Mouse (Mus musculus) activated CD4-positive, CD25-positive, alpha-beta regulatory T cell, adult 4 months (primary cell): ENCODE data around the gene Syce2. TPM values are rescaled to one million over a fixed set of nuclear protein-coding genes. Genes with fewer than 3 reads are reported as not detected.

Experiments used
- ATAC-seq: one replicate; pipeline ENCODE4 v1.8.0; 2017
- polyA plus RNA-seq, 2 experiments: library from polyadenylated mRNA; unstranded; fragments of 100-300 nt; shearing (Covaris generic); gene quantifications; one replicate each; pipeline ENCODE4 v1.2.1; 2017

The Syce2 gene
- polyA plus RNA-seq, 2 experiments from 2014 or later = 8.2 to 15.0 TPM

DNA sequence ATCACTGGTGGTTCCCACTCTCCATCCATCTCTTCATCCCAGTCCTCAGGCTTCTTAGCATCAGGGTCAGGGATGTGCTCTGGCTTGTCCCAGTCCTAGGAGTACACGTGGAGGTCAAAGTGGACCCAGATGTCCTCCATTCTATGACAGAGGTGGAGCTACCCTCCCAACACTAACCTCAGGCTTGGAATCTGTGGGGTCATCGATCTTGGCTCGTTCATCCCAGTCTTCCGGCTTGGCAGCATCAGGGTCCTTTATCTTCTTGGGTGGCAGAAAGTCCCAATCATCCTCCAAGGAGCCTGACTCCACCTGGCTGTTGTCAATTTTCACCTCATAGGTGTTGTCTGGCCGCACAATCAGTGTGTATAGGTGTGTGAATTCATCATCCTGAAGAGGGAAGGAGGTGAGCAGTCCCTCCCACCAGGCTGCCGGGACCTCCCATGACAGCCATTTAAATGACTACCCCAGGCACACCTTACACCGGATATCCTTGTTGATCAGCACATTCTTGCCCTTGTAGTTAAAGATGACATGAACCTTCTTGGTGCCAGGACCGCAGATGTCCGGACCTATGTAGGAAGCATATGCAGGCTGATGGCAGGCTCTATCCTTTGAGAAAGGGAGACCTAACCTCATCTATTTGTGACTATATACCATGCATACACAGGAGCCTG lies 27.4 kb upstream of the Syce2 start:
- no peak for ATAC-seq

DNA sequence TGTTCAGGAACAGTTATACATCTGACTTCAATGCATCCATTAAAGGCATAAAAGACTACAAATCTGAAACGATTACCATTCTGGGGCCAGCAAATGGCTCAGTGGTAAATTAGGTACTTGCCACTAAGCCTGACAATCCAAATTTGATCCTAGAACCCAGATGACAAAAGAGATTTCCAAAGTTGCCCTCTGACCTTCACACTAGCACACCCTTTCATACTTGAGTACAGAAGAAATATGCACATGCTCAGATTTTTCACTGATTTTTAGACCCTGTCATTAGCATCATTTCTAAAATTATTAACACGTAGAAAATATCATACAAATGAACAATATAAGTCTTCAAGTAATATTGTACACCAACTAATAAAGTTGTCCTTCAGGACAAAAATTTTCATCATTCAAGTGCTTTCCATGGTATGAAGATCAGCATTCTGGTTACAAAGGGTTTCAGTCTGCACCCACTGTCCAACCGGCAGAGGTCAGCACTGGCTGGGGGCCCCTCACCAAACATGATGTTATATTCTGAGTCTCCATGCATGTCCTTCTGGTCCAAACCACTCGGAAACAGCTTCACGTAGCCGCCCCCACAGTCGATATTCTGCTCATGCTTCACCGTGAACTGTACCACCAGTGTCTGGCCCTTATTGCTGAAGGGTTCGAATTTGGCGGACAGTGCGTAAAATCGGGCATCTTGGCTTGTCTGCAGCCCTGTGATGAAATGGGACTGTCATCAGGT lies 26.4 kb upstream of the Syce2 start:
- ATAC-seq = no peak

- peak; percentile 6 for ATAC-seq
Observed at GRCm38 (mm10) chr8:84846094-84846721, 25.7 kb upstream of the Syce2 start.

- peak; percentile 96 for ATAC-seq
Observed at GRCm38 (mm10) chr8:84846722-84847572, 25.0 kb upstream of the Syce2 start, which contains the start of gene Calr. Gene Calr (minus strand): TSS chr8:84846934.

GRCm38 (mm10) chr8:84847684-84848435 lies 24.1 kb upstream of the Syce2 start:
- no peak for ATAC-seq

GRCm38 (mm10) chr8:84856434-84856833 lies 15.5 kb upstream of the Syce2 start:
- no peak for ATAC-seq

DNA sequence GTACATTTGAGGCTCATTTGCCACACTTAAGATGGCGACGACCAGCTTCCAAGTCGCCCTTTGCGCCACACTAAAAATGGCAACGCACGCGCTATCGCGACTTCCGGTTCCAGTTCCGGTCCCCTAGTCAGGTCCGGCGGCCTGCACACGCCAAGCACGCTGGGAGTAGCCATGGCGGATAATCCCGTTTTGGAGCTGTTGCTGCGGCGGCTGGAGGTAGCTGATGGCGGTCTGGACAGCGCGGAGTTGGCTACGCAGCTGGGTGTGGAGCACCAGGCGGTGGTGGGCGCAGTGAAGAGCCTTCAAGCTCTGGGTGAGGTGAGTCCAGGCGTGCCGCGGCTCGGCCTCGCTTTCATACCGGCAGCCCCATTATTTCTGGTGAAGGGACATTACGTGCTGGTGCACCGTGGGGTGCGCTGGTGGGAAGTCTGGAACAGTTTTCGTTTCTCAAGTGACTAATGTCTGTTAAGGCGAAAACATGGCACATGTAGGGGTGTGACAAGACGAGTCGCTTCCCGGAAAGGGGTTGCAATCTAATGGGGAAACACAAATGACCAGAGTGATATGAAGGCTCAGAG lies 15.0 kb upstream of the Syce2 start, which contains the start of gene Farsa:
Gene Farsa (plus strand): TSS at position 126 of the 578 bp plus-strand sequence.
- peak; percentile 97 for ATAC-seq

- ATAC-seq = no peak
Observed at GRCm38 (mm10) chr8:84872309-84872965, 526 bp downstream of the Syce2 start.

DNA sequence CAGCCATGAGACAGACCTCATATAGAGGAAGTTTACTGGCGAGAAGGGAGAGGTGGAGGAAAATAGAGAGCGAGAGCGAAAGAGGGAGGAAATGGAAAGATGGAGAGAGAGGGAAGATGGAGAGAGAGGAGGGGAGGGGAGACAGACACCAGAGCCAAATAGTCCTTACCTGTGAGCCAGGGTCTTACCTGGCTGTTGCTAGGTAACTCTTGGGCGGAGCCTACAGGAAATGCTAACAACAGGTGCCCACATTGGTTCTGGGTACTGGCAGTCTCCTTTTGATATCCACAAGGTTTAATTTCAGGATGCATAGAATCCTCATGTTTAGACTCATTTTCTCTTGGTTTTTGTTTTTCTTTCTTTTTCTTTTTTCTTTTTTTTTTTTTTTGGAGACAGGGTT lies 1.1 kb downstream of the Syce2 start:
- ATAC-seq = no peak

DNA sequence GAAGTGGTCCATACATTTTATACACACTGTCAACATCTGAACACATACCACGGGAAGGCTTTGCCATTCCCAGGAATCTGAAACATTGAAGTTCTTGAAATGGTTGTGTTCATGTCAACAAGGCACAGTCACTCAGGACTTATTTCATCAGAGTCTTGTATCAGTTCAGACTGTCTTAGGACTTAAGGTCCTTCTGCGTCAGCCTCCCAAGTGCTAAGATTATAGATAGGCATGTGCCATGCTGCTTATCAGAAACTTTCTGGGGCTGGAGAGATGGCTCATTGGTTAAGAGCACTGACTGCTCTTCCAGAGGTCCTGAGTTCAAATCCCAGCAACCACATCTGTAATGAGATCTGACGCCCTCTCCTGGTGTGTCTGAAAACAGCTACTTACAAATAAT lies 2.4 kb downstream of the Syce2 start:
- no peak for ATAC-seq

- no peak for ATAC-seq
Observed at GRCm38 (mm10) chr8:84877297-84878035, 5.6 kb downstream of the Syce2 start.

DNA sequence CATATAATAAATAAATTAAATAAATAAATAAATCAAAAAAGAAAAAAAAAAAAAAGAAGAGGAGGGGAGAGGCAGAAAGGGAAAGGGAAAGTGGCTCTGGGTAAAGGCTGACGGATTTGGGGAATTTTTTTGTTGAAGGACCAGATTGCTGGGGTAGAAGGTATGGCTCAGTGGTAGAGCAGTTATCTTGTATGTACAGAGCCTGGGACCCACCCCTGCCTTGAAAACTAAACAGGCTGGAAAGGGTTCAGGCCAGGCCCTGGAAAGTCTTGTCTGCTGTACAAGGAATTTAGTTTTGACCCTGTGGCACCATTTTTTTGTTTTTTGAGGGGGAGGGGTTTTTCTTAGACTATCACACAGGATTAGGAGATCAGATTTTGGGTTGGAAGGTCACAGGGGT lies 7.0 kb downstream of the Syce2 start:
- no peak for ATAC-seq

GRCm38 (mm10) chr8:84884728-84885127 lies 12.8 kb downstream of the Syce2 start:
- ATAC-seq = no peak

- no peak for ATAC-seq
Observed at GRCm38 (mm10) chr8:84888280-84888679, 16.4 kb downstream of the Syce2 start.

DNA sequence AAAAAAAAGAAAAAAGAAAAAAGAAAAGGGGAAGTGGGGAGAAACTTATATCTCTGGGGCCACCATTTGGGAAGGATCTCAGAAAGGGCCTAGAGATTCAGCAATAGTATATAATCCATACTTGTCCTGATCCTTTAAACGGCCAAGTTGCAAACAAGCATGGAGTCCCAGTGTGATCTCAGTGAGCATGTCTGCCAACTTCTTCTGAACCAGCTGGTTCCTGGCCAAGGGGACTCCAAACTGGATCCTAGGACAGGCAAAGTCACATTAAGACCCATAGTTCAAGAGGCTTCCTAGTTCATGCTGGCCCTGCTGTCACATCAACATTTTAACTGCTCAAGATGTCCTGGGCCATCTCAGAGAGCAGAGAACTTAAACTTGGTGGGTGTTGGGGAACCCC lies 17.2 kb downstream of the Syce2 start:
- ATAC-seq = no peak

GRCm38 (mm10) chr8:84892993-84893708 lies 21.2 kb downstream of the Syce2 start:
- ATAC-seq = no peak

DNA sequence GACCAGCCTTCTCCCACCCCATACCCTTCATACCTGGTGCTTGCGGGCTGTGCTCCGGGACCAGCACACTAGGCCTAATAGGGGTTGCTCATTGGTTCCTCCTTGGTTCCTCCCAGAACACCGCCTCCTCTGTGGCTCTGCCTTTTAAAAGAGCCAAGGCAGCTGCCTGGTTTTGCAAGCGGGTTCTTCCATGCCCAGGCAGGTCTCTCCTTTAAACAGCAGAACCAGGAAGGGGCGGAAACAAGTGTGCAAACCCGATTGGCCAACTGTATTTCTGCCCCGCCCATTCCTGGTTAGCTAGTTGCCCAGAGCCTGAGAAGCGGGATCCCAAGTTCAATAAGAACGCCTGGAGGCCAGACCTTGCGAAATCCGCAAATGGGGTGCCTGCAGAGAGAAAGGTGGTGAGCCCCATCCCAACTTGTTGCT lies 21.8 kb downstream of the Syce2 start, which contains the start of gene Gcdh:
Gene Gcdh (minus strand): TSS at position 213 of the 426 bp plus-strand sequence.
- peak; percentile 98 for ATAC-seq

GRCm38 (mm10) chr8:84895963-84896362 lies 24.1 kb downstream of the Syce2 start:
- no peak for ATAC-seq

- no peak for ATAC-seq
Observed at GRCm38 (mm10) chr8:84901071-84901470, 29.2 kb downstream of the Syce2 start.
